Mouse (Mus musculus) ES-Bruce4 (cell line): ENCODE data around the gene Pbld1. TPM values are rescaled to one million over a fixed set of nuclear protein-coding genes. Genes with fewer than 3 reads are reported as not detected.

Experiments used
- H3K27ac ChIP-seq: 2 replicates; pipeline ENCODE4 v1.5.1; 2012; ENCODE audit warnings: low read length, inconsistent platforms; ENCODE audit not compliant: insufficient read depth
- H3K27me3 ChIP-seq: 2 replicates; pipeline ENCODE4 v1.6.1; 2012; ENCODE audit warnings: mild to moderate bottlenecking, low read length, inconsistent platforms; ENCODE audit not compliant: control insufficient read depth, poor library complexity, insufficient read depth, severe bottlenecking
- H3K36me3 ChIP-seq: 2 replicates; pipeline ENCODE4 v1.6.1; 2012; ENCODE audit warnings: inconsistent platforms, mild to moderate bottlenecking, low read length, moderate library complexity; ENCODE audit not compliant: control insufficient read depth, poor library complexity, insufficient read depth, severe bottlenecking
- H3K4me1 ChIP-seq: one replicate; pipeline ENCODE4 v1.8.1; 2011; ENCODE audit warnings: low read length; ENCODE audit not compliant: control insufficient read depth, insufficient read depth
- H3K4me3 ChIP-seq: 2 replicates; pipeline ENCODE4 v1.5.1; 2011; ENCODE audit warnings: low read depth, mild to moderate bottlenecking, low read length
- H3K9ac ChIP-seq: 2 replicates; pipeline ENCODE4 v1.6.1; 2012; ENCODE audit warnings: low read depth, mild to moderate bottlenecking, inconsistent platforms; ENCODE audit not compliant: poor library complexity, severe bottlenecking
- H3K9me3 ChIP-seq: replicated peaks from 2 replicates; pipeline ENCODE4 v1.6.1; 2012; ENCODE audit warnings: mild to moderate bottlenecking, low read length, inconsistent platforms; ENCODE audit not compliant: control insufficient read depth, poor library complexity, insufficient read depth, severe bottlenecking
- CTCF ChIP-seq: IDR thresholded peaks from one replicate; pipeline ENCODE4 v1.8.1; 2011; ENCODE audit warnings: low read depth, low read length
- EP300 ChIP-seq: IDR thresholded peaks from 2 replicates; pipeline ENCODE4 v1.6.1; 2011; ENCODE audit warnings: low read depth, low read length; ENCODE audit not compliant: insufficient read depth
- POLR2A ChIP-seq: IDR thresholded peaks from one replicate; pipeline ENCODE4 v1.8.1; 2011; ENCODE audit warnings: low read length; ENCODE audit not compliant: insufficient read depth
- polyA plus RNA-seq: library from polyadenylated mRNA; stranded (reverse); fragments of >200 nt; gene quantifications from 2 replicates; pipeline ENCODE4 v1.2.4, GENCODE M21; 2011; ENCODE audit warnings: low read depth; ENCODE audit not compliant: missing spikeins, insufficient read depth, insufficient read length

The Pbld1 gene
- polyA plus RNA-seq, 1 experiment: not detected

DNA sequence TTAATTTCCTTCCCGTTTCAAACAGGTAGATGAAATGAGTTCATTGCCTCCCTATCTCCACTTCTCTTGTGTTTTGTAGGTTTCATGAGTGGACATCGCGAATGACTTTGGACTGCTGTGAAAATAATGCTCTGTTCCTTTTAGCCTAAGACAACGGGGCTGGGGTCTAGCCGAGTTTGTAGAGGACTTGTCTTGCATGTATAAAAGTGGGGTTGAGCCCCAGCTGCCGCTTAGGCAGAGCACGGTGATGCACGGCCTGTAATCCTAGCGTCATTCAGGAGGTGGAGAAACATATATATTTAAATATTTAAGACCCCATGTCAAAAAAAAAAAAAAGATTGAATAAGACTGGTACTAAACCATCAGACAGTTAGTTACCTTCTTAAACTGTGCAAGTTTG is 40.7 kb downstream of the Pbld1 start:
- TF ChIP-seq CTCF (no peak), POLR2A (no peak)
- Histone ChIP-seq H3K27ac (no peak overlapping the region), H3K36me3 (no peaks in the 10 kb centered on the region), H3K4me3 (peak overlapping the region; percentile 72), H3K4me1 (no peaks in the 10 kb centered on the region), H3K27me3 (peaks cover 4% of the 10 kb centered on the region; the same call in 1 of the 2 replicates), H3K9me3 (peaks cover 14% of the 10 kb centered on the region; the same call in 1 of the 2 replicates), H3K9ac (peak overlapping the region; percentile 13)

GRCm38 (mm10) chr10:63113027-63113604 is 53.2 kb downstream of the Pbld1 start:
- no peak overlapping the region for H3K27ac ChIP-seq
- H3K4me1 ChIP-seq: no peaks in the 10 kb centered on the region
- no peaks in the 10 kb centered on the region for H3K36me3 ChIP-seq
- peaks cover 12% of the 10 kb centered on the region for H3K9me3 ChIP-seq
- TF ChIP-seq CTCF (no peak), EP300 (no peak), POLR2A (no peak)
- no peak overlapping the region for H3K9ac ChIP-seq
- H3K27me3 ChIP-seq: no peaks in the 10 kb centered on the region
- no peak overlapping the region for H3K4me3 ChIP-seq

DNA sequence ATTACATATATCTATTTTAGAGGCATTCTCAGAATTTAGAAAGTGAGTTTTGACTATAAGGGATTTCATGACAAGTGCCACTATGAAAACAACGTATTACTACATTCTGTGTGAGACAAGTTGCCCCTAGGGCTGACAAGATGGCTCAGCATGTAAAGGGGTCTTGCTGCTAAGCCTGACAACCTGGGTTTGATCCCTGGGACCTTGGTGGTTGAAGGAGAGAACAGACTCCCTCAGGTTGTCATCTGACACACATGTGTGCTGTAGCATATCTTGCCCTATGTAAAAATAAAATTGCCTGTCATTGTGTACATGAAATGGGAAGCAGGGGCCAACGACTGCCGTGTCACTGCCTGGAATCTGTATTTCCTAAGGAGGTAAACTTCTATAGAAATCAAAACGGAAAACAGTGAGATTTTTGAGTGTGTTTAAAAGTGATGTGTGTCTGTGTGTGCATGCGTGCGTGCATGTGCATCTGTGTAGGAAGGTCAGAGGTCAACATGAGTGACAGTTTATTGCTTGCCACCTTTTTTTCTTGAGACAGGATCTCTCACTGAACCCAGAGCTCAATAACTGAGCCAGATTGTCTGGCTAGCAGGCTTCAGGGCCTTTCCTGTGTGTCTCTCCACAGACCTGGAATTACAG is 53.9 kb downstream of the Pbld1 start:
- Histone ChIP-seq H3K9ac (no peak overlapping the region), H3K4me3 (no peak overlapping the region), H3K27ac (no peak overlapping the region), H3K36me3 (no peaks in the 10 kb centered on the region), H3K4me1 (no peaks in the 10 kb centered on the region), H3K27me3 (no peaks in the 10 kb centered on the region), H3K9me3 (peaks cover 12% of the 10 kb centered on the region)
- TF ChIP-seq CTCF: no peak
- TF ChIP-seq EP300: no peak
- TF ChIP-seq POLR2A: no peak

- Histone ChIP-seq H3K27me3 (no peaks in the 10 kb centered on the region), H3K9ac (no peak overlapping the region), H3K4me3 (no peak overlapping the region), H3K4me1 (no peaks in the 10 kb centered on the region), H3K9me3 (peaks cover 12% of the 10 kb centered on the region), H3K36me3 (no peaks in the 10 kb centered on the region), H3K27ac (no peak overlapping the region)
- TF ChIP-seq CTCF (no peak), EP300 (no peak), POLR2A (no peak)
These were observed 55.9 kb downstream of the Pbld1 start for GRCm38 (mm10) chr10:63115881-63116280.

GRCm38 (mm10) chr10:63116376-63116775 is 56.4 kb downstream of the Pbld1 start:
- H3K9me3 ChIP-seq: peaks cover 7% of the 10 kb centered on the region
- H3K27ac ChIP-seq: no peak overlapping the region
- no peak for TF ChIP-seq CTCF
- no peak for TF ChIP-seq EP300
- no peak for TF ChIP-seq POLR2A
- H3K36me3 ChIP-seq: no peaks in the 10 kb centered on the region
- no peak overlapping the region for H3K4me3 ChIP-seq
- no peak overlapping the region for H3K9ac ChIP-seq
- H3K27me3 ChIP-seq: no peaks in the 10 kb centered on the region
- no peaks in the 10 kb centered on the region for H3K4me1 ChIP-seq

DNA sequence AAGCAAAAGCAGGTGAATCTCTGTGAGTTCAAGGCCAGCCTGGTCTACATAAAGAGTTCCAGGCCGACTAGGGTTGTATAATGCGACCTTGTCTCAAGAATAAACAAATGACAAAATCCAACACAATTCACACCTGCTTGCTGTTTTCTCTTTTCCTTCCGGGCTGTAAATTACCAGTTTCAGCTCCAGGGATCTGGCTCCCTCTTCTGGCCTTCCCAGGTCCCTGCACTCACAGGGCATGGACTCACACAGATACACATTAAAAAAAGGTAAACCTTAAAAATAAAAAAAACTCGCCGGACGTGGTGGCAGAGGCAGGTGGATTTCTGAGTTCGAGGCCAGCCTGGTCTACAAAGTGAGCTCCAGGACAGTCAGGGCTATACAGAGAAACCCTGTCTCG is 57.6 kb downstream of the Pbld1 start:
- H3K9ac ChIP-seq: no peak overlapping the region
- no peaks in the 10 kb centered on the region for H3K36me3 ChIP-seq
- H3K9me3 ChIP-seq: no peaks in the 10 kb centered on the region
- H3K27ac ChIP-seq: no peak overlapping the region
- no peaks in the 10 kb centered on the region for H3K27me3 ChIP-seq
- TF ChIP-seq CTCF: peak; percentile 29
- no peak for TF ChIP-seq POLR2A
- TF ChIP-seq EP300: no peak
- H3K4me1 ChIP-seq: no peaks in the 10 kb centered on the region
- no peak overlapping the region for H3K4me3 ChIP-seq
